Mouse (Mus musculus) left cerebral cortex, postnatal 10 days (tissue): ENCODE measurements around the gene Rpl34. TPM values are rescaled to one million over a fixed set of nuclear protein-coding genes. Genes with fewer than 3 reads are reported as not detected.

Source experiments
- DNase-seq, 2 experiments: peaks; one replicate each; pipeline ENCODE4 v3.0.0; 2021 to 2022; ENCODE audit warnings: low spot score in 2 of 2, mixed read lengths in 1 of 2; ENCODE audit errors: extremely low spot score in 1 of 2
- intact Hi-C: fragments of 180-260 bp; cut with DNase I; formaldehyde crosslinking; loops from one replicate; pipeline ENCODE4 v1.15.1; 2025
- total RNA-seq, 2 experiments: library from RNA; stranded (reverse); gene quantifications; 2 replicates each; pipeline ENCODE4 v1.2.3; 2021

Gene Rpl34
- total RNA-seq, 2 experiments from 2014 or later: 368 to 394 TPM

- intact Hi-C loops: no loop called here
- DNase-seq: no peak
These were observed 13.6 kb downstream of the Rpl34 start for GRCm38 (mm10) chr3:130716555-130716954.

GRCm38 (mm10) chr3:130714775-130715568 lies 15.2 kb downstream of the Rpl34 start:
- intact Hi-C loops: loop anchor here (2.0 kb wide), 1 partner anchor 524 kb away; no protein-coding TSS in a partner anchor
- peak; percentile 68 to 77 for DNase-seq

- DNase-seq: no peak
- intact Hi-C loops: no loop called here
These were observed 17.3 kb downstream of the Rpl34 start for GRCm38 (mm10) chr3:130712891-130713290.

GRCm38 (mm10) chr3:130710103-130710502 lies 20.1 kb downstream of the Rpl34 start:
- DNase-seq: no peak
- intact Hi-C loops: no loop called here

GRCm38 (mm10) chr3:130708967-130709924 lies 21.0 kb downstream of the Rpl34 start, which contains the start of gene Ostc:
Ostc (minus strand) TSS chr3:130709444.
- peak; percentile 94 to 98 for DNase-seq
- intact Hi-C loops: no loop called here

GRCm38 (mm10) chr3:130708529-130708928 lies 21.7 kb downstream of the Rpl34 start:
- DNase-seq: no peak
- intact Hi-C loops: no loop called here

GRCm38 (mm10) chr3:130702289-130702688 lies 27.9 kb downstream of the Rpl34 start:
- intact Hi-C loops: no loop called here
- no peak for DNase-seq

- intact Hi-C loops: loop anchor here (10.0 kb wide), 1 partner anchor 703 kb away; no protein-coding TSS in a partner anchor
- DNase-seq: no peak
These were observed 32.6 kb downstream of the Rpl34 start for GRCm38 (mm10) chr3:130697622-130698021.

GRCm38 (mm10) chr3:130694705-130695104 lies 35.5 kb downstream of the Rpl34 start:
- intact Hi-C loops: loop anchor here (5.0 to 10.0 kb wide), 3 partner anchors 87 to 700 kb away; no protein-coding TSS in a partner anchor
- DNase-seq: no peak

GRCm38 (mm10) chr3:130694041-130694593 lies 36.1 kb downstream of the Rpl34 start:
- intact Hi-C loops: loop anchor here (5.0 to 10.0 kb wide), 3 partner anchors 87 to 699 kb away; no protein-coding TSS in a partner anchor
- no peak for DNase-seq

GRCm38 (mm10) chr3:130691596-130692170 lies 38.5 kb downstream of the Rpl34 start:
- intact Hi-C loops: loop anchor here (5.0 to 10.0 kb wide), 3 partner anchors 84 to 697 kb away; no protein-coding TSS in a partner anchor
- no peak for DNase-seq

- peak in 1 of 2 experiments; percentile 50 for DNase-seq
- intact Hi-C loops: loop anchor here (5.0 to 10.0 kb wide), 3 partner anchors 84 to 696 kb away; no protein-coding TSS in a partner anchor
These were observed 39.2 kb downstream of the Rpl34 start for GRCm38 (mm10) chr3:130690834-130691595.

- peak; percentile 82 to 83 for DNase-seq
- intact Hi-C loops: loop anchor here (2.0 to 10.0 kb wide), 4 partner anchors 82 to 695 kb away; no protein-coding TSS in a partner anchor
These were observed 40.6 kb downstream of the Rpl34 start for GRCm38 (mm10) chr3:130689630-130690029.

GRCm38 (mm10) chr3:130687051-130687450 lies 43.1 kb downstream of the Rpl34 start:
- intact Hi-C loops: no loop called here
- no peak for DNase-seq

- no peak for DNase-seq
- intact Hi-C loops: no loop called here
These were observed 45.2 kb downstream of the Rpl34 start for GRCm38 (mm10) chr3:130685014-130685366.

GRCm38 (mm10) chr3:130684276-130685013 lies 45.8 kb downstream of the Rpl34 start:
- intact Hi-C loops: no loop called here
- DNase-seq: no peak

- no peak for DNase-seq
- intact Hi-C loops: no loop called here
These were observed 46.4 kb downstream of the Rpl34 start for GRCm38 (mm10) chr3:130683836-130684235.
